Mouse (Mus musculus) G1E (cell line): ENCODE results near the gene BC051142. TPM values are rescaled to one million over a fixed set of nuclear protein-coding genes. Genes with fewer than 3 reads are reported as not detected.

Source experiments
- ATAC-seq: 2 replicates; pipeline ENCODE4 v1.8.0; 2016; ENCODE audit warnings: mild to moderate bottlenecking; ENCODE audit not compliant: insufficient number of reproducible peaks, poor library complexity, low FRiP score, severe bottlenecking; ENCODE audit errors: extremely low read depth
- DNase-seq: peaks from one replicate; pipeline ENCODE4 v3.0.0; 2012; ENCODE audit warnings: low spot score
- H3K27me3 ChIP-seq: 2 replicates; pipeline ENCODE4 v1.6.1; 2012; ENCODE audit warnings: mild to moderate bottlenecking, low read length, inconsistent platforms; ENCODE audit not compliant: insufficient read depth
- H3K36me3 ChIP-seq: replicated peaks from 2 replicates; pipeline ENCODE3; 2012; ENCODE audit warnings: mild to moderate bottlenecking, inconsistent platforms
- H3K4me1 ChIP-seq: 2 replicates; pipeline ENCODE4 v1.6.1; 2012; ENCODE audit warnings: low read depth, low read length, inconsistent platforms, mixed read lengths; ENCODE audit not compliant: insufficient read depth
- H3K4me3 ChIP-seq: 2 replicates; pipeline ENCODE4 v1.5.1; 2012; ENCODE audit warnings: low read depth, mild to moderate bottlenecking, inconsistent platforms, low read length, moderate library complexity, mixed read lengths
- H3K9me3 ChIP-seq: replicated peaks from 2 replicates; pipeline ENCODE4 v1.6.1; 2012; ENCODE audit warnings: inconsistent platforms
- CTCF ChIP-seq: IDR thresholded peaks from 2 replicates; pipeline ENCODE4 v1.5.1; 2012; ENCODE audit warnings: low read depth, low read length, inconsistent platforms, mixed read lengths
- GATA1 ChIP-seq: IDR thresholded peaks from 2 replicates; pipeline ENCODE4 v1.6.1; 2012; ENCODE audit warnings: borderline replicate concordance, low read length, inconsistent platforms, mixed read lengths
- GATA2 ChIP-seq: IDR thresholded peaks from 2 replicates; pipeline ENCODE4 v1.6.1; 2012; ENCODE audit warnings: low read depth, low read length, inconsistent platforms, borderline replicate concordance
- POLR2AphosphoS5 ChIP-seq: IDR thresholded peaks from 2 replicates; pipeline ENCODE4 v1.6.1; 2012; ENCODE audit warnings: low read depth, low read length, inconsistent platforms; ENCODE audit not compliant: insufficient replicate concordance
- TAL1 ChIP-seq: conservative IDR thresholded peaks from 2 replicates; pipeline ENCODE4 v1.6.1; 2012; ENCODE audit warnings: low read depth, low read length, inconsistent platforms, mixed read lengths
- polyA plus RNA-seq: library from polyadenylated mRNA; stranded (reverse); fragments of >175 nt; gene quantifications from 2 replicates; pipeline ENCODE4 v1.2.3, GENCODE M21; 2012
- total RNA-seq, 2 experiments: library from RNA; stranded (forward) in 1 of 2; stranded (reverse) in 1 of 2; fragments of 200-1000 nt in 1 of 2; fragments of >200 nt in 1 of 2; fragmentation: Nextera tagmentation in 1 of 2; gene quantifications; 2 replicates each; pipeline ENCODE4 v1.2.3; 2014 to 2017

BC051142 gene
- total and polyA plus RNA-seq, 3 experiments: 0.05 TPM; not detected in 2

DNA sequence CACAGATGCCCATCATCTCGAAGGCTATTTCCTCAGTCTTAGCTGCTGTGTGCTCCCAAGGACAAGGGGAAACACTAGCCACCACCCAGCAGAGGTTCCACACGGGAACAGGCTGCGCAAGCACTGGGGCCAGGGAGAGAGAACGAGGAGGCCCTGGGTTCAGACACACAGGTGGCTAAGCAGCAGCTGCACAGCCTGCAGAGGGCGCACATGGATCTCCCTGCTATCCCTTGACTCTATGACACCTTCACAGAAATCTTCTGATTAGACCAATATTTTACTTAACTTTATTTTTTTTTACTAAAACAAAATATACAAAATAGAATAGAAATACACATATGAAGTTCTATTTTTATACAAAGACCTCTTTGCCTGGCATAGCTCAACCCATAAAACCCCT, 1.3 kb upstream of the BC051142 start:
- Histone ChIP-seq H3K36me3 (no peaks in the 10 kb centered on the region), H3K4me1 (no peaks in the 10 kb centered on the region), H3K27me3 (peaks cover 15% of the 10 kb centered on the region), H3K9me3 (no peaks in the 10 kb centered on the region), H3K4me3 (no peak overlapping the region)
- TF ChIP-seq GATA2: no peak
- TF ChIP-seq CTCF: no peak
- TF ChIP-seq POLR2AphosphoS5: no peak
- TF ChIP-seq TAL1: no peak
- TF ChIP-seq GATA1: no peak
- DNase-seq: no peak
- no peak for ATAC-seq

DNA sequence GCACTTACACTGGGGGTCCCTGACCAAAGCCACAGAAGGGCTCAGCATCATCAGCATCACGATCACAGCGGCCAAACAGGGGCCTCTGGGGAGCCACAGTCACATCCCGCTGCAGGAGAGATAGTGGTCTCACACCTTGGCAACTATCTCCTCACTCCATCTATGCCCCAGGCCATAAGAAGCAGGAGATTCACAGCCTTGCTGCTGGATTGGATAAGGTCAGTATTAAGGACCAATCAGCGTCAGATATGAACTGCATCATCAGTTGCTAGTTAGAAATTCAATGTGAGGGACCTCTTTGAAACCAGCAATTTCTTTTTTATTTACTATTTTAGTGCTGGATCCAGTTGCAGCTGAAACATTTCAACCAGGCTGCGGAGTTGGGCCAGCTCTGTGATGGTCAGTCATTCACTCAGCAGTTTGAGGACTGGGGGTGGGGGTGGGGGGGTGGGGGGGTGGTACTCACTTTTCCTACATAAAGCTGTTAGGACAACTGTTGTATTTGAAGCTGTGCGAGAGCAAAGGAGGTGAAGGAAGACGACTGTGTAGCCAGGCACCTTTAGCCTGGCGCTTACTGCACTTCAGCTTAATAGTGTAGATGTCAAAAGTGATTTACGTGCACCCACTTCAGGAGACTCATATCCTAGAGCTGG, 436 bp upstream of the BC051142 start:
- Histone ChIP-seq H3K4me1 (no peaks in the 10 kb centered on the region), H3K27me3 (peaks cover 17% of the 10 kb centered on the region), H3K9me3 (no peaks in the 10 kb centered on the region), H3K36me3 (no peaks in the 10 kb centered on the region), H3K4me3 (no peak overlapping the region)
- TF ChIP-seq POLR2AphosphoS5: no peak
- TF ChIP-seq GATA1: no peak
- TF ChIP-seq CTCF: no peak
- no peak for TF ChIP-seq TAL1
- no peak for TF ChIP-seq GATA2
- DNase-seq (peak; percentile 9), ATAC-seq (no peak; the same call in 1 of the 2 replicates)

- H3K4me3 ChIP-seq: no peak overlapping the region
- no peak for TF ChIP-seq POLR2AphosphoS5
- TF ChIP-seq GATA2: no peak
- no peak for TF ChIP-seq GATA1
- no peak for TF ChIP-seq TAL1
- TF ChIP-seq CTCF: no peak
- ATAC-seq: no peak
Observed at GRCm38 (mm10) chr17:34399394-34399715, 735 bp downstream of the BC051142 start.

DNA sequence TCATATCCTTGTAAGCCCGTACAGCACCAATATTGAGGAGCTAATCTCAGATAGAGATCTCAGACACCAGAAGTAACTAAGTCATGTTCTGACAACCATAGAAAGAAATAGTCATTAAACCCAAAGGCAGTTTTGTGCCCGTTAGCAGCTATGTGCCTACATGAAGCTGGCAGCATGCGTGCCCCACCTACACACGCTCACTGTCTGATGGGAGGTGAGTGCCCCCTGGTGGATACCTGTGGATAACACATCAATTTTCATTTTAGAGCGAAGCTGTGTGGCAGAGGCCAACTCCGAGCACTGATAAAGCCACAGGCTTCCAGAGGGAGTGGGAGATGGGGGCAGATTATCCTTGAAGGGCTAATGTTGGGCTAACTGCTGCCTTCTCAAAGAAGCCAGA, 12.5 kb downstream of the BC051142 start:
- peak; percentile 5 for DNase-seq
- Histone ChIP-seq H3K27me3 (peaks cover 5% of the 10 kb centered on the region; the same call in 1 of the 2 replicates), H3K9me3 (no peaks in the 10 kb centered on the region), H3K4me1 (no peaks in the 10 kb centered on the region), H3K4me3 (no peak overlapping the region), H3K36me3 (no peaks in the 10 kb centered on the region)
- TF ChIP-seq CTCF (peak; percentile 44), TAL1 (no peak), POLR2AphosphoS5 (no peak)
- ATAC-seq: no peak

More at GRCm38 (mm10) chr17:34399394-34399715, 735 bp downstream of the BC051142 start:
- no peak for DNase-seq
- no peaks in the 10 kb centered on the region for H3K4me1 ChIP-seq
- H3K9me3 ChIP-seq: no peaks in the 10 kb centered on the region
- no peaks in the 10 kb centered on the region for H3K36me3 ChIP-seq
- peaks cover 17% of the 10 kb centered on the region for H3K27me3 ChIP-seq

- Histone ChIP-seq H3K9me3 (no peaks in the 10 kb centered on the region), H3K27me3 (no peaks in the 10 kb centered on the region; the same call in 1 of the 2 replicates), H3K4me3 (no peak overlapping the region), H3K4me1 (no peaks in the 10 kb centered on the region), H3K36me3 (no peaks in the 10 kb centered on the region)
- no peak for ATAC-seq
- no peak for TF ChIP-seq CTCF
- DNase-seq: no peak
Observed at GRCm38 (mm10) chr17:34420014-34420413, 21.4 kb downstream of the BC051142 start.

- Histone ChIP-seq H3K36me3 (no peaks in the 10 kb centered on the region), H3K4me1 (no peaks in the 10 kb centered on the region), H3K27me3 (peaks cover 2% of the 10 kb centered on the region; the same call in 1 of the 2 replicates), H3K9me3 (no peaks in the 10 kb centered on the region), H3K4me3 (no peak overlapping the region)
- ATAC-seq (no peak), DNase-seq (no peak)
- TF ChIP-seq GATA1: no peak
- TF ChIP-seq GATA2: no peak
- TF ChIP-seq CTCF: no peak
- TF ChIP-seq TAL1: no peak
- no peak for TF ChIP-seq POLR2AphosphoS5
Observed at GRCm38 (mm10) chr17:34427597-34427996, 29.0 kb downstream of the BC051142 start.
